Mouse (Mus musculus) midbrain, postnatal 0 days (tissue): Measurements from ENCODE around the gene Nfia. TPM values are rescaled to one million over a fixed set of nuclear protein-coding genes. Genes with fewer than 3 reads are reported as not detected.

Experiments used
- ATAC-seq: fragments of 200-750 bp; cut with Nextera tagmentation; 2 replicates; pipeline ENCODE4 v1.8.0; 2017; ENCODE audit warnings: moderate number of reproducible peaks, mild to moderate bottlenecking, moderate TSS enrichment, moderate library complexity; ENCODE audit not compliant: low FRiP score
- DNase-seq: peaks from one replicate; pipeline ENCODE4 v3.0.0-alpha.2; 2015; ENCODE audit warnings: low spot score
- H3K27ac ChIP-seq: fragments of 300-500 bp; sonication (generic); 2 replicates; pipeline ENCODE4 v1.5.1; 2014; ENCODE audit warnings: low read depth, mild to moderate bottlenecking, low read length, mixed read lengths
- H3K27me3 ChIP-seq: fragments of 300-500 bp; sonication (generic); 2 replicates; pipeline ENCODE4 v1.6.1; 2014; ENCODE audit warnings: low read length, control low read depth, mixed read lengths; ENCODE audit not compliant: insufficient read depth
- H3K36me3 ChIP-seq: fragments of 300-500 bp; sonication (generic); 2 replicates; pipeline ENCODE4 v1.6.1; 2014; ENCODE audit warnings: low read length, control low read depth, mixed read lengths; ENCODE audit not compliant: insufficient read depth
- H3K4me1 ChIP-seq: fragments of 300-500 bp; sonication (generic); 2 replicates; pipeline ENCODE4 v1.6.1; 2014; ENCODE audit warnings: mild to moderate bottlenecking, control low read depth, antibody characterized with exemption, low read length, mixed read lengths; ENCODE audit not compliant: insufficient read depth
- H3K4me2 ChIP-seq: fragments of 300-500 bp; sonication (generic); 2 replicates; pipeline ENCODE4 v1.6.1; 2014; ENCODE audit warnings: low read depth, mild to moderate bottlenecking, low read length, mixed read lengths; ENCODE audit not compliant: poor library complexity, severe bottlenecking
- H3K4me3 ChIP-seq: fragments of 300-500 bp; sonication (generic); 2 replicates; pipeline ENCODE4 v1.5.1; 2014; ENCODE audit warnings: low read depth, mild to moderate bottlenecking, low read length, moderate library complexity
- H3K9ac ChIP-seq: fragments of 300-500 bp; sonication (generic); replicated peaks from 2 replicates; pipeline ENCODE4 v1.6.1; 2014; ENCODE audit warnings: mild to moderate bottlenecking, low read length, moderate library complexity, mixed read lengths; ENCODE audit not compliant: poor library complexity, severe bottlenecking
- H3K9me3 ChIP-seq: fragments of 300-500 bp; sonication (generic); 2 replicates; pipeline ENCODE4 v1.6.1; 2016; ENCODE audit warnings: low read length, control low read depth
- CTCF ChIP-seq: IDR thresholded peaks from 2 replicates; pipeline ENCODE4 v1.5.1; 2016; ENCODE audit warnings: antibody characterized with exemption, mild to moderate bottlenecking
- WGBS: fragments of 180-500 bp; shearing (Covaris S2); extraction: QIAGEN DNeasy Blood & Tissue Kit; methylation state at CpG from one replicate; pipeline ENCODE4 v1.1.7; 2014; 5-methylcytosine and 5-hydroxymethylcytosine counted together
- polyA plus RNA-seq: library from polyadenylated mRNA; unstranded; fragments of >200 nt; fragmentation: Nextera tagmentation; extraction: Ambion mirVana; gene quantifications from 2 replicates; pipeline ENCODE4 v1.2.1, GENCODE M21; 2015
- total RNA-seq: library from RNA; depleted of rRNA; stranded (reverse); fragments of >200 nt; gene quantifications from 2 replicates; pipeline ENCODE4 v1.2.3, GENCODE M21; 2014

The Nfia gene
- total and polyA plus RNA-seq, 2 experiments from 2014 or later, result 35.7 to 51.7 TPM

GRCm38 (mm10) chr4:97804638-97805037 lies 32.1 kb downstream of the Nfia start:
- WGBS, result 69% methylated on average over 5 of the region's 5 CpGs
- DNase-seq (no peak), ATAC-seq (no peak)
- Histone ChIP-seq H3K27ac (no peak overlapping the region), H3K4me1 (no peaks in the 10 kb centered on the region), H3K9ac (no peak overlapping the region), H3K4me2 (no peak overlapping the region), H3K4me3 (no peak overlapping the region), H3K27me3 (no peaks in the 10 kb centered on the region), H3K36me3 (no peaks in the 10 kb centered on the region), H3K9me3 (no peaks in the 10 kb centered on the region)
- TF ChIP-seq CTCF, result no peak

- no peak overlapping the region for H3K9ac ChIP-seq
- H3K27ac ChIP-seq, result no peak overlapping the region
- H3K27me3 ChIP-seq, result no peaks in the 10 kb centered on the region
- DNase-seq (no peak), ATAC-seq (no peak)
- no peak overlapping the region for H3K4me2 ChIP-seq
- no peak for TF ChIP-seq CTCF
- H3K9me3 ChIP-seq, result no peaks in the 10 kb centered on the region
- WGBS, result 44% methylated on average over 2 of the region's 2 CpGs
- no peak overlapping the region for H3K4me3 ChIP-seq
- H3K4me1 ChIP-seq, result no peaks in the 10 kb centered on the region
- no peaks in the 10 kb centered on the region for H3K36me3 ChIP-seq
Measured at GRCm38 (mm10) chr4:97805255-97805654, 32.7 kb downstream of the Nfia start.

DNA sequence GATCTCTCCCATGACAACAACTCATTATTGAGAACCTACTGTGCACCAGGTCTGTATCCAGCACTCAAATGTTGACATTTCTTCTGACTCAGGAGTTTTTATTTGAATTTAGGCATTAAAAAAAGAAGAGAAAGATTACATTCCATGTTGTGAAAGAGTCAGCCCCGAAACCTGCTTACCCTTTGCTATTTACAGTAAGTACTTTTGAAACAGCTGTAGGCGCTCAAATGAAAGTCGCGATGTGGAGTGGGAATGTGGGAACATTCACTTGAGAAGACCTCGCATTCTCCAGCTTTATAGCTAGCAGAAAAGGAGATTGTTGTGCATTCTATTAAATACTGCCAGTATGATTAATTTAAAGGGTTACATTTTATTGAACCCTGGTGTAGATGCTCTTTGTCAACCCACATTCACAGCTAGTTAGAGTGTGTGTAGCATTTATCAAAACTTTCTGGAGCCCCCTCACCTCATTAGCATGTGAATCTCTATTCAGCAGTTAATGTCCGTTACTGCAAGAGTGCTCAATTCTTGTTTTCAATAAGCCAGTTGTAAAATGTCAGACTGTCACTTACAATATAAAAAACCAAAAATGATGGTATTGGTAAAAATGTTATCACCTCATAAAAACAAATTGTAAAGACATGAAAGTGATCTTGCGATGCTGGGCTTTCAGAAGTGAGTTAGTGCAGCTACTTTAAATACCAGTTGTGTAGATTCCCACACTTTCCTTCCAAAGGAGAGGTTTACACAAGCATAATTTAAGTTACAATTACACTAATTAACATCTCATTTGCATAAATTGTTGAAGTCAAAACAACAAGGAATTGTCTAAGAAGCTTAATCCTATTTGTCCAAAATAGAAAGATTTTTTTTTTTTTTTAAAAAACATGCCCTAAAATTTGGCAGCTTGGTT lies 33.6 kb downstream of the Nfia start:
- H3K27ac ChIP-seq, result no peak overlapping the region
- DNase-seq, result no peak
- no peak overlapping the region for H3K4me2 ChIP-seq
- WGBS, result 39% methylated on average over 7 of the region's 7 CpGs
- TF ChIP-seq CTCF, result no peak
- no peak overlapping the region for H3K9ac ChIP-seq
- no peak overlapping the region for H3K4me3 ChIP-seq
- H3K4me1 ChIP-seq, result no peaks in the 10 kb centered on the region
- no peaks in the 10 kb centered on the region for H3K9me3 ChIP-seq
- H3K36me3 ChIP-seq, result no peaks in the 10 kb centered on the region
- ATAC-seq, result no peak
- H3K27me3 ChIP-seq, result no peaks in the 10 kb centered on the region

- H3K27ac ChIP-seq, result no peak overlapping the region
- H3K27me3 ChIP-seq, result no peaks in the 10 kb centered on the region
- no peak overlapping the region for H3K4me3 ChIP-seq
- DNase-seq (no peak), ATAC-seq (no peak)
- no peaks in the 10 kb centered on the region for H3K4me1 ChIP-seq
- TF ChIP-seq CTCF, result no peak
- no peaks in the 10 kb centered on the region for H3K36me3 ChIP-seq
- WGBS, result 83% methylated on average over 2 of the region's 2 CpGs
- no peaks in the 10 kb centered on the region for H3K9me3 ChIP-seq
- no peak overlapping the region for H3K9ac ChIP-seq
- no peak overlapping the region for H3K4me2 ChIP-seq
Measured at GRCm38 (mm10) chr4:97806924-97807323, 34.4 kb downstream of the Nfia start.

DNA sequence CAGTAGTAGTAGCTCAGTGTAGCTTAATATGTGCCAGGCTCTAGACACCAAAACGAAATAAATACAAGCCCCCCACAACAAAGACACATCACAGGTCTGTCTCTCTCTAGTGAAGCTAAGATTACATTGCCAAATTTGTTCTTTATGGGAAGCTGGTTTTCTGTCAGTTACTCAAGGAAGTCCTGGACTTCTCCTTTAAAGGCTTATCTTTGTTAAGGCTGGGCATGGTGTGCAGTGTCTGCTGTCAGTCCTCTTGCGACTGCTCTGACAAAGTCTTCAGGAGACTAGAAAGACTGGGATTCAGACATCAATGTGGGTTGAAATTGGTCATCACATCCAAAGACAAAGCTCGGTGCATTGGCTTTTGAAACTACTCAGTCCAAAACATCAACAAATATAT lies 36.4 kb downstream of the Nfia start:
- Histone ChIP-seq H3K4me1 (no peaks in the 10 kb centered on the region), H3K27ac (no peak overlapping the region), H3K36me3 (no peaks in the 10 kb centered on the region), H3K4me3 (no peak overlapping the region), H3K9me3 (no peaks in the 10 kb centered on the region), H3K9ac (no peak overlapping the region), H3K4me2 (no peak overlapping the region), H3K27me3 (no peaks in the 10 kb centered on the region)
- no peak for TF ChIP-seq CTCF
- WGBS, result 86% methylated on average over 3 of the region's 3 CpGs
- DNase-seq, result no peak
- ATAC-seq, result no peak

DNA sequence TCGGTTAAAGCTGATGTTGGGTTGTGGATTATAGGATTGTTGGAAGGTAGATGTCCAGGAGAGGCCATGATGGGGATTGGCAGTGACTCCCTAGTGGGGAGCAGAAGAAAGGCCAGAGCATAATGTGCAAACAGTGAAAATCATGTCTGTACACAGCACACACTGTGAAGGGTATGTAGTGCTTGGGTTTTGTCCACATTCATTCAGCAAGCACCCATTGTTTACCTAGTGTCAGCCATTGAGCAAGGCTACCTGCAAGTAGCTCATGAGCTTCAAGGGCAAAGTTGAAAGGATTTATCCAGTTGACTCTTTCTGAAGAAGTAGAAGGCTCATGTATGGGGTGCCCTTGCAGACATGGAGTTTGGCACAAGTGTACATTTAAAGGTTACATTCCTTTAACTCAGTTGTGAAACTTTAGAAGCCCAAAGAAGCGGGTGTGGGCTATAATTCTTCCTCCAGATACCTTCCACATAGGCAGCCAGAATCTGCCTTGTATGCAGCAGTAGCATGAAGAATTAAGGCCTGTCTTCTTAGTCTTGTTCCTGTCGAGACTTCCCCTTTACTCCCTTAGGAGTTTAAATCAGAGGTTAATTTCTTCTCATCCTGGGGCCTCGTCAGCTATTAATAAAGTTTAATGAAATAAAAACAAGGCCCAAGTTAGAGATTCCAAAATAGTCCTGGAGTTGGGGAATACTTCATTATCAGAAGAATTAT lies 37.2 kb downstream of the Nfia start:
- Histone ChIP-seq H3K27ac (no peak overlapping the region), H3K9me3 (no peaks in the 10 kb centered on the region), H3K4me2 (no peak overlapping the region), H3K36me3 (no peaks in the 10 kb centered on the region), H3K4me1 (no peaks in the 10 kb centered on the region), H3K9ac (no peak overlapping the region), H3K4me3 (no peak overlapping the region), H3K27me3 (no peaks in the 10 kb centered on the region)
- no peak for ATAC-seq
- DNase-seq, result no peak
- 86% methylated on average over 4 of the region's 4 CpGs for WGBS
- TF ChIP-seq CTCF, result no peak
